In the genomic region with DNA sequence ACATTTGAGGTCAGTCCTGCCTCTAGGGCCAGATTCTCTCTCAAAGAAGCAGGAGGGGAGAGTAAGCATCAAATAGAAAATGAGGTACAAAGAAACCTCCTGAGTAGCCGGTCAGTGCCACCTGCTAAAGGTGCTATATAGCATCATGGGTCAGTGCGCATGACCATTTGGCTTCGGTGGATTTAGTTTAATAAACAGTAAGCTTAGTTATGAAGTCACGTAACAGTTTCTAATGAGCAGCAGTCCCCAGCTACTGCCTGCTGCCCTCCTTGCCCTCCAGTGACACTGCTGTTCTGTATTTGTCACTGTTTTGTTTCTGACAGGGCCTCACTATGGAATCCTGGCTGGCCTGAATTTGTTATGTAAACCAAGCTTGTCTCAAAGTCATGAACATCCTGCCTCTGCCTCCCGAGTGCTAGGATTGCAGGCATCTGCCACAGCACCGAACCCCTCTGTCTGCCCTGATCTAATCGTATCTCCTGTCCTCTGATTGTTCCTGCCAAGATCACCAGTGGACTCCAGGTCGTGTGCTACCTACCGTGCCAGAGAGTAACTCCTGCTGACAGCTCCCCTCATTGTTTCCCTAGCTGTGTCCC, we compare ENCODE assay signal across 14 mouse cellular contexts. TPM values are rescaled to one million over a fixed set of nuclear protein-coding genes. Genes with fewer than 3 reads are reported as not detected.
DNase-seq lines count a peak whose midpoint lies in the region; ATAC-seq lines count a peak whose summit lies in the region.
"Had no signal": no experiment of that assay in that cellular context is flagged by ENCODE, and none has a peak within 500 bp of the region (broad histone marks: within the 10 kb centered on the region; RNA-seq: fewer than 3 reads in every experiment).

No protein-coding gene starts in this region.

- H3K4me3 ChIP-seq in embryonic facial prominence, embryonic 10.5 days, result no peak overlapping the region
- no peak overlapping the region for H3K4me3 ChIP-seq in lung, embryonic 15.5 days
- H3K4me3 ChIP-seq: hindbrain, embryonic 12.5 days; liver, embryonic 12.5 days; neural tube, embryonic 15.5 days had no signal

- intact Hi-C loops in left cerebral cortex, postnatal 10 days (cut with DNase I), result no loop called here

- WGBS in embryonic facial prominence, embryonic 10.5 days, result 61% methylated on average over 9 of the region's 9 CpGs
- WGBS in lung, embryonic 15.5 days, result 55% methylated on average over 9 of the region's 9 CpGs

- 0 out of 2 replicates have a peak overlapping the region, but pooled peaks have one; percentile 1 for H3K27ac ChIP-seq in embryonic facial prominence, embryonic 10.5 days (replicated peaks)
- peak overlapping the region; percentile 23; the same call in 1 of the 2 replicates for H3K27ac ChIP-seq in lung, embryonic 15.5 days
- H3K27ac ChIP-seq: hindbrain, embryonic 12.5 days; liver, embryonic 12.5 days; neural tube, embryonic 15.5 days had no signal

- peak; percentile 26 to 41 for DNase-seq in cerebellum, adult 18-20 months
- DNase-seq in cerebellum, postnatal 36 days, result no peak
- peak; percentile 21 for DNase-seq in kidney, adult 18-20 months
- DNase-seq in kidney, postnatal 4 days, result no peak
- no peak for DNase-seq in embryonic facial prominence, embryonic 10.5 days (ENCODE audit: low spot score)
- no peak for DNase-seq in spleen, postnatal 10 days (ENCODE audit: low spot score in 2 of 2)
- DNase-seq in left cerebral cortex, postnatal 10 days (ENCODE audit: extremely low spot score in 1 of 2, low spot score in 2 of 2), result no peak
- DNase-seq: midbrain, embryonic 14.5 days; thymus, adult 18-20 months had no signal

- no peak overlapping the region for H3K9ac ChIP-seq in lung, embryonic 15.5 days
- H3K9ac ChIP-seq: hindbrain, embryonic 12.5 days; liver, embryonic 12.5 days; neural tube, embryonic 15.5 days had no signal

- no peaks in the 10 kb centered on the region for H3K9me3 ChIP-seq in embryonic facial prominence, embryonic 10.5 days
- no peaks in the 10 kb centered on the region for H3K9me3 ChIP-seq in lung, embryonic 15.5 days
- H3K9me3 ChIP-seq: hindbrain, embryonic 12.5 days; liver, embryonic 12.5 days; neural tube, embryonic 15.5 days had no signal

- H3K27me3 ChIP-seq in embryonic facial prominence, embryonic 10.5 days (replicated peaks; ENCODE audit: low read depth, poor library complexity, severe bottlenecking), result no peaks in the 10 kb centered on the region
- H3K27me3 ChIP-seq in lung, embryonic 15.5 days, result no peaks in the 10 kb centered on the region
- H3K27me3 ChIP-seq: hindbrain, embryonic 12.5 days; liver, embryonic 12.5 days; neural tube, embryonic 15.5 days had no signal

- no peak for ATAC-seq in lung, embryonic 15.5 days (ENCODE audit: borderline replicate concordance, extremely low read depth, low FRiP score, low TSS enrichment)
- ATAC-seq: activated CD4-positive, CD25-positive, alpha-beta regulatory T cell, adult 4 months; liver, embryonic 12.5 days had no signal

- no peak overlapping the region for H3K4me2 ChIP-seq in lung, embryonic 15.5 days
- H3K4me2 ChIP-seq: hindbrain, embryonic 12.5 days; liver, embryonic 12.5 days; neural tube, embryonic 15.5 days had no signal

- peaks cover 33% of the 10 kb centered on the region for H3K4me1 ChIP-seq in embryonic facial prominence, embryonic 10.5 days
- H3K4me1 ChIP-seq in lung, embryonic 15.5 days, result peaks cover 34% of the 10 kb centered on the region

- no peaks in the 10 kb centered on the region for H3K36me3 ChIP-seq in embryonic facial prominence, embryonic 10.5 days (replicated peaks)
- H3K36me3 ChIP-seq in lung, embryonic 15.5 days, result no peaks in the 10 kb centered on the region
- H3K36me3 ChIP-seq: hindbrain, embryonic 12.5 days; liver, embryonic 12.5 days; neural tube, embryonic 15.5 days had no signal

RNA-seq across cellular contexts. Expression of gene Rusc2, which starts 8.2 kb away (rescaled TPM):
- 9.5 and 10.9 TPM in 2 replicates for polyA plus RNA-seq in embryonic facial prominence, embryonic 10.5 days (2016; fragmentation: Nextera tagmentation; extraction: Ambion mirVana)
- polyA plus RNA-seq in lung, embryonic 15.5 days (2015; fragmentation: Nextera tagmentation; extraction: Ambion mirVana), result 13.0 and 14.0 TPM in 2 replicates
- 100 to 1,000 TPM; 151 to 154 TPM for total RNA-seq in left cerebral cortex, postnatal 10 days (2021)
- polyA plus RNA-seq: activated CD4-positive, CD25-positive, alpha-beta regulatory T cell, adult 4 months had no signal

RNA-seq across cellular contexts. Expression of gene Fam166b, which starts 39.0 kb away (rescaled TPM):
- polyA plus RNA-seq in embryonic facial prominence, embryonic 10.5 days (2016; fragmentation: Nextera tagmentation; extraction: Ambion mirVana), result 0.11 TPM in 1 of 2 replicates, not detected in the other
- polyA plus RNA-seq in lung, embryonic 15.5 days (2015; fragmentation: Nextera tagmentation; extraction: Ambion mirVana), result 0.14 and 0.25 TPM in 2 replicates
- total RNA-seq in left cerebral cortex, postnatal 10 days (2021), result under 1 TPM in 1 of 2 experiments, not detected in 1; 0.30 TPM
- polyA plus RNA-seq: activated CD4-positive, CD25-positive, alpha-beta regulatory T cell, adult 4 months; liver, embryonic 12.5 days had no signal

RNA-seq across cellular contexts. Expression of gene Tesk1, which starts 51.8 kb away (rescaled TPM):
- 6.9 and 9.2 TPM in 2 replicates for polyA plus RNA-seq in embryonic facial prominence, embryonic 10.5 days (2016; fragmentation: Nextera tagmentation; extraction: Ambion mirVana)
- 8.3 and 8.5 TPM in 2 replicates for polyA plus RNA-seq in lung, embryonic 15.5 days (2015; fragmentation: Nextera tagmentation; extraction: Ambion mirVana)
- 10 to 100 TPM; 71.7 to 74.2 TPM for total RNA-seq in left cerebral cortex, postnatal 10 days (2021)

Comparison
In these comparisons a context has a peak if more than half of its experiments do, and no peak if none do; other contexts are left out.
1. DNase-seq: peak in cerebellum, adult 18-20 months (2 of 2) and kidney, adult 18-20 months (single experiment); none in cerebellum, postnatal 36 days (0 of 2), kidney, postnatal 4 days (0 of 2), embryonic facial prominence, embryonic 10.5 days (single experiment), spleen, postnatal 10 days (0 of 2) and left cerebral cortex, postnatal 10 days (0 of 2).